Mouse (Mus musculus) midbrain, embryonic 15.5 days (tissue): Measurements from ENCODE around the gene Stx3. TPM values are rescaled to one million over a fixed set of nuclear protein-coding genes. Genes with fewer than 3 reads are reported as not detected.

Experiments used
- ATAC-seq: fragments of 200-750 bp; cut with Nextera tagmentation; replicated peaks from 2 replicates; pipeline ENCODE4 v1.8.0; 2017; ENCODE audit warnings: moderate TSS enrichment
- H3K27ac ChIP-seq: fragments of 300-500 bp; sonication (generic); 2 replicates; pipeline ENCODE4 v1.5.1; 2015; ENCODE audit warnings: mild to moderate bottlenecking, inconsistent platforms
- H3K27me3 ChIP-seq: fragments of 300-500 bp; sonication (generic); replicated peaks from 2 replicates; pipeline ENCODE4 v1.6.1; 2015; ENCODE audit warnings: inconsistent platforms
- H3K36me3 ChIP-seq: fragments of 300-500 bp; sonication (generic); replicated peaks from 2 replicates; pipeline ENCODE4 v1.6.1; 2015; ENCODE audit warnings: inconsistent platforms
- H3K4me1 ChIP-seq: fragments of 300-500 bp; sonication (generic); 2 replicates; pipeline ENCODE4 v1.6.1; 2015; ENCODE audit warnings: inconsistent platforms
- H3K4me2 ChIP-seq: fragments of 300-500 bp; sonication (generic); 2 replicates; pipeline ENCODE4 v1.6.1; 2015; ENCODE audit warnings: inconsistent platforms, mild to moderate bottlenecking, moderate library complexity
- H3K4me3 ChIP-seq: fragments of 300-500 bp; sonication (generic); 2 replicates; pipeline ENCODE4 v1.5.1; 2015; ENCODE audit warnings: mild to moderate bottlenecking, inconsistent platforms
- H3K9ac ChIP-seq: fragments of 300-500 bp; sonication (generic); 2 replicates; pipeline ENCODE4 v1.6.1; 2015; ENCODE audit warnings: mild to moderate bottlenecking, inconsistent platforms
- H3K9me3 ChIP-seq: fragments of 300-500 bp; sonication (generic); 2 replicates; pipeline ENCODE4 v1.6.1; 2016; ENCODE audit warnings: inconsistent platforms
- WGBS: fragments of 180-500 bp; shearing (Covaris S2); methylation state at CpG from one replicate; pipeline ENCODE4 v1.1.7; 2015; ENCODE audit warnings: mixed read lengths; 5-methylcytosine and 5-hydroxymethylcytosine counted together
- polyA plus RNA-seq: library from polyadenylated mRNA; unstranded; fragments of >200 nt; fragmentation: Nextera tagmentation; extraction: Ambion mirVana; gene quantifications from 2 replicates; pipeline ENCODE4 v1.2.1, GENCODE M21; 2015

Stx3 gene
- polyA plus RNA-seq, result 28.9 and 34.2 TPM in 2 replicates

DNA sequence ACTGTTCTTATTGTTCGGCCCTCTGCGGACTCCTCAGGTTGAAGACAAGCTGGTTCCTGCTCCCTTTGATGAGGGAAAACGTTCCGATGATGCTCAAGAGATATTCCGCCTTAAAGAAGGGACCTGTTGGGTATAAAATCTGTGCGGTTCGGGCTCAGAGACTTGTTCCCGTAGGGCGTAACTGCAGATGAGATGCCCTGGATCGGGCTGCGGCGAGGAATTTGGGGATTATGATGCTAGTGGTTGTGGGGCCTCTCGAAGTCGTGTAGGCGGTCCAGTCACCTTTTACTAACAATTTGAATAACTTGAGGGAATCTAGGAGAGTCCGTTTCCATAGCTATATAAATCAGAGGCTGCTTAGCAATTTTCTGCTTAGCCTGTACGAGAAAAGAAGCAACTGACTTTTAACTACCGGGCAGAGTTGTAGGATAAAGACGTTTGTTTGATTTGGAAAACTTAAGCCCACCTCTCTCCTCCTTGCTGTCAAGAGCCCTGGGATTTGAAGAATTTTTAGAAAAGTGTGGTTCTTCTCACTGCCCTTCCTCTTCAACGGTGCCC is at the start of gene Stx3:
Stx3 (minus strand) TSS at position 261 of the 558 bp plus-strand sequence.
- H3K4me3 ChIP-seq, result peak within 1 kb of the TSS; percentile 90
- WGBS, result under 1% methylated on average over 20 of the region's 20 CpGs
- 0 out of 2 replicates have a peak, but pooled peaks cover 3% of the 10 kb centered on the region for H3K27me3 ChIP-seq
- peak within 1 kb of the TSS; percentile 82 for H3K9ac ChIP-seq
- H3K4me2 ChIP-seq, result peak within 1 kb of the TSS; percentile 91
- peaks cover 24% of the 10 kb centered on the region for H3K4me1 ChIP-seq
- peak within 1 kb of the TSS; percentile 72 for H3K27ac ChIP-seq
- no peaks in the 10 kb centered on the region for H3K36me3 ChIP-seq
- ATAC-seq, result peak; percentile 25
- H3K9me3 ChIP-seq, result no peaks in the 10 kb centered on the region

DNA sequence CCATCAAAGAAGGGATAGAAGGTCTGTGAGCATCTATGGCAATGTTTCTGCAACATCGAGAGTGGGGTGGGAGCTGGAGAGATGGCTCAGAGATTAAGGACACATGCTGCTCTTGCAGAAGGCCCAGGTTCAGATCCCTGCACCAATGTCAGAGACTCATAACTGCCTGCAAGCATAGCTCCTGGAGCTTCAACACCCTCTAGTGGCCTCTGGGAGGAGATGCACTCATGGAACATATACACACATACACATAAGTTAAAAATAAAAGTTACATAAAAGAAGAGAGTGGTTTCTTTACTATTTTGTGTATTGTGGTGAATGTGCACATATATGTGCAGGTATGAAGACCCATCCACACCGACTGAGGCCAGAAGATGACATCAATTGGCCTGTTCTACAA is 48.6 kb upstream of the Stx3 start:
- Histone ChIP-seq H3K27ac (no peak overlapping the region), H3K36me3 (no peaks in the 10 kb centered on the region), H3K9me3 (no peaks in the 10 kb centered on the region), H3K4me2 (no peak overlapping the region), H3K4me1 (no peaks in the 10 kb centered on the region), H3K4me3 (no peak overlapping the region), H3K9ac (no peak overlapping the region), H3K27me3 (no peaks in the 10 kb centered on the region)
- no peak for ATAC-seq
- WGBS, result 78% methylated on average over 2 of the region's 2 CpGs

DNA sequence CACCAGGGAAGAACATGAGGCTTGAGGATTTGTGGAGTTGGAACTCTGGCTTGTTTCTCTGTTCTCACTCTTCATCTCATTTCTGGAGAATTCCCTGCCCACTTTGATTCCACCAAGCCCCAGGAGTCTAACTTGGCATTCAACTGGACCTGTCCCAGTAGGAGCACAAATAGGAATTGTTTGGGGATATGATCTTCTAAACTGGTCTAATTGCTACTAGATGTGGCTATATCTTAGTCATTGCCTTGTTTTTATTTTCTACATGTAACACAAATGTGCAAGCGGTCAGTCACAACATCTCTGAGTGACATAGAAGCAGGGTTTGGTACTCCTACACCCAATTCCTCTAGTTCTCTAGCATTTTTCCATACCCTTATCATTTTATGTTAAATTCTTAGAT is 41.8 kb upstream of the Stx3 start, which contains the start of gene Olfr1418:
Olfr1418 (minus strand) TSS at position 101 of the 400 bp plus-strand sequence.
- Histone ChIP-seq H3K4me2 (no peak within 1 kb of the TSS), H3K9me3 (no peaks in the 10 kb centered on the region), H3K36me3 (no peaks in the 10 kb centered on the region), H3K27ac (no peak within 1 kb of the TSS), H3K4me1 (no peaks in the 10 kb centered on the region), H3K9ac (no peak within 1 kb of the TSS), H3K27me3 (no peaks in the 10 kb centered on the region), H3K4me3 (no peak within 1 kb of the TSS)
- 95% methylated on average over 1 of the region's 1 CpGs for WGBS
- ATAC-seq, result no peak

DNA sequence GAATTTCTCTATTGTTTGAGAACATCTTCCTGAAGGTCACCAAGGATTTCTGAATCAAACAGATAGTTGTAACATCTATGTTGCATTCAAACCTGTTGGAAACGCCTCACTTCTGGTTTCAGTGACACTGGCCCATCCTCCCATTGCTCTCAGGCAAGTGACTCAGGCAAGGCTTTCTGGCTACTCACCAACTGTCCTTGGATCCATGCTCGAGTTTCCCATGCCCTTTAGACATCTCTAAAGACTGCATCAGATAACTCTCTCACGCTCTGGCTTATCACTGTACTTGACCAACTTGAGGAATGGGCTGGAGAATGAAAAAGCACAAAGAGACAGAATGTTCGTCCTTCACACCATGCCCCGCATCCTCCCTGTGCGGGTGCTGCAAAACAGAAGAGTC is 37.3 kb upstream of the Stx3 start:
- no peak overlapping the region for H3K4me2 ChIP-seq
- no peaks in the 10 kb centered on the region for H3K36me3 ChIP-seq
- H3K4me1 ChIP-seq, result no peaks in the 10 kb centered on the region
- no peak overlapping the region for H3K27ac ChIP-seq
- no peaks in the 10 kb centered on the region for H3K27me3 ChIP-seq
- no peaks in the 10 kb centered on the region for H3K9me3 ChIP-seq
- no peak overlapping the region for H3K4me3 ChIP-seq
- ATAC-seq, result no peak
- no peak overlapping the region for H3K9ac ChIP-seq
- 81% methylated on average over 6 of the region's 6 CpGs for WGBS

DNA sequence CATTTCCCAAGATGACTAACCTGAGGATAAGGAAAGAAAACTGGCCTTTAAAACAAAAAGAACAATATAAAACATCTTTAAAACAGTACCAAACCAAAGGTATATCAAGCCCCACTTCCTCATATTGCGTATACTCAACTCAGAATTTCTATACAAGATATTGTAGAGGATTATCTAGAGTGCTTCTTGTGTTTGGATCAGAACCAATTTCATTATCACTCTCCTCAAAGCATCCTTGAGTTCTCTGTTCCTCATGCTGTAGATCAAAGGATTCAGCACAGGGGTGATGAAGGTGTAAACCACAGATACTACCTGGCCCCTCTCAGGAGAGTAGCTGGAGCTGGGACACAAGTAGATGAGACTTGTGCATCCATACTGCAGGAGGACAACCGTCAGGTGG is 35.6 kb upstream of the Stx3 start:
- H3K9ac ChIP-seq, result no peak overlapping the region
- 85% methylated on average over 2 of the region's 2 CpGs for WGBS
- no peak for ATAC-seq

DNA sequence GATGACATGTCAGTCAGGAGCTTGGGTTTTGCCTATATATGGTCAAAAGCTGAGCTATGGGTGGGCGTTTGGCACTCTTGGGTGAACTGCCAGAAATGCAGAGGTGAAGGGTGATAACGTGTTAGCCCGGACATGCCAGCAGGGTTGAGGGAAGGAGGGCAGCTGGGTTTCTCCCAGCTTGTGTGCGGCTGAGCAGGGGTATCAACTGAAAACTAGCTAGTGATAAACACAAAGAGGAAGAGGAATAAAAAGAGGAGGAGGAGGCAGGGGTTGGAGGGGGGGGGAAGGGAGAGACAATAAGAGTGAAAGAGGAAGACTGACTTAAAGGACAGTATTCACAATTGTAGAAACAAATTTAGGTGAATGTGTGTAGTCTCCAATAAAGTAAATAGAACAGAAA is 33.4 kb upstream of the Stx3 start:
- no peaks in the 10 kb centered on the region for H3K36me3 ChIP-seq
- H3K9ac ChIP-seq, result no peak overlapping the region
- H3K4me3 ChIP-seq, result no peak overlapping the region
- H3K4me1 ChIP-seq, result no peaks in the 10 kb centered on the region
- H3K9me3 ChIP-seq, result no peaks in the 10 kb centered on the region
- H3K27me3 ChIP-seq, result no peaks in the 10 kb centered on the region
- no peak overlapping the region for H3K27ac ChIP-seq
- ATAC-seq, result no peak
- 68% methylated on average over 4 of the region's 4 CpGs for WGBS
- H3K4me2 ChIP-seq, result no peak overlapping the region

More for the DNA sequence above, 35.6 kb upstream of the Stx3 start:
- Histone ChIP-seq H3K4me3 (no peak overlapping the region), H3K4me2 (no peak overlapping the region), H3K27ac (no peak overlapping the region), H3K9me3 (no peaks in the 10 kb centered on the region), H3K36me3 (no peaks in the 10 kb centered on the region), H3K4me1 (no peaks in the 10 kb centered on the region), H3K27me3 (no peaks in the 10 kb centered on the region)

DNA sequence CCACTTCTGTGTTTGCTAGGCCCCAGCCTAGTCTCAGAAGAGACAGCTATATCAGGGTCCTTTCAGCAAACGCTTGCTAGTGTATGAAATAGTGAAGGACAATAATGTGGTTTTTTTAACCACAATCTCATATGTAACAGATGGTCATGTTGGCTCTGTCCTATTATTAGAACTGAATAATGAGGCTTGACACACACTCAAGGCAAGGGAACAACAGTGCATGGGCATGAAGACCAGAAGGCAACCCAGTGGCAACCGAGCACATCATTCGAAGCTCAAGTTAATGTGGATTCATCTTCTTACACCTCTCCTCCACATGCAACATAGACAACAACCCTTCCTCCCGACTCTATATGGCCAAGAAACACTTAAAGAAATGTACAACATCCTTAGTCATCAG is 27.1 kb upstream of the Stx3 start:
- Histone ChIP-seq H3K4me2 (no peak overlapping the region), H3K36me3 (no peaks in the 10 kb centered on the region), H3K27me3 (no peaks in the 10 kb centered on the region), H3K9me3 (no peaks in the 10 kb centered on the region), H3K27ac (no peak overlapping the region), H3K4me3 (no peak overlapping the region), H3K4me1 (no peaks in the 10 kb centered on the region), H3K9ac (no peak overlapping the region)
- WGBS, result 85% methylated on average over 4 of the region's 4 CpGs
- ATAC-seq, result no peak

DNA sequence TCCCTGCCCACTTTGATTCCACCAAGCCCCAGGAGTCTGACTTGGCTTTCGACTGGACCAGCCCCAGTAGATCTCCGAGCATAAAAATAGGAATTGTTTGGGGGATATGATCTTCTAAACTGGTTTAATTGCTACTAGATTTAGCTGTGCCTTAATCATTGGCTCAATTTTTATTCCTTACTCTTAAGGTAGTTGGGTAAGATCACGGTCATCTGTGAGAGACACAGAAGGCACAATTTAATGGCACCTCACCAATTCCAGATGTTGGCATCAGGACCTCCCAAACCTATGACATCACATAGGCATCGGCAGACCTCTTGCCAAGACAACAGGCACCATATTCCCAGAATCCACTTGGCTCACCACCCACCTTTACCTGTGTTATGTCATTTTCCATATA is 19.9 kb upstream of the Stx3 start, which contains the start of gene Olfr1417:
Olfr1417 (minus strand) TSS at position 101 of the 400 bp plus-strand sequence.
- Histone ChIP-seq H3K9ac (no peak within 1 kb of the TSS), H3K27me3 (no peaks in the 10 kb centered on the region), H3K4me3 (no peak within 1 kb of the TSS), H3K36me3 (no peaks in the 10 kb centered on the region), H3K27ac (no peak within 1 kb of the TSS), H3K9me3 (no peaks in the 10 kb centered on the region), H3K4me2 (no peak within 1 kb of the TSS), H3K4me1 (no peaks in the 10 kb centered on the region)
- no peak for ATAC-seq
- 90% methylated on average over 4 of the region's 4 CpGs for WGBS

DNA sequence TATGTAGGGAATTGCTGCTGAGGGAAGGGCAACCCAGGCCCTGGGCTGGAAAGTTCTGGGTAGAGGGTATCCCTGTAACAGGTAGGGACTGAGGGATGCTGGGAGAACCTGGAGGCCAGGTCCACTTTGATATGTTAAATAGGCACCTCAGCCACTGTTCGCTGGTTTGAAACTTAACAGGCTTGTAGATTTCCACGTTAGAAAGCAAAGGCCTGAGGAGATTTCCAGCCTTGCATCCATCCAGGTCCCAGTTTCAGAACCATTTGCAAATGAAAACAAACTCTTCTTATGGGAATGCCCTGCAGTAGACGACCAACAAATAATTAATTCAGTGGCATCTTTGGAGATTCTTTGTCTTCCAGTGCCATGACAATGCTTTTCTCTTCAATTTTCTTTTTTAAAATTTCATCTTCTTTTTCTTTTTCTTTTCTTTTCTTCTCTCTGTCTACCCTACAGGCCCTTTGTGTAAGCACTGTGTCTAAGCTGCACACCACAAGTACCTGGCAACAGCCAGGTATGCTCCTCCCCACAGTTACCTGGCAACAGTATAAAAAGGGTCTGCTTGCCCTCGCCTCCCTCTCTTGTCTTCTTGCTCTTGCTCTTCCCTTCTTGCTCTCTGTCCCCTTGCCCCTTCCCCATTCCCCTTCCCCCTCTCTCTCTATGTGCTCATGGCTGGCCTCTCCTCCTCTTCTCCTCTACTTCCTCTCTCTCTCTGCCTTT is 4.3 kb upstream of the Stx3 start:
- Histone ChIP-seq H3K27me3 (0 out of 2 replicates have a peak, but pooled peaks cover 3% of the 10 kb centered on the region), H3K4me2 (no peak overlapping the region), H3K4me3 (no peak overlapping the region), H3K9me3 (no peaks in the 10 kb centered on the region), H3K27ac (no peak overlapping the region), H3K4me1 (peaks cover 11% of the 10 kb centered on the region), H3K36me3 (no peaks in the 10 kb centered on the region), H3K9ac (no peak overlapping the region)
- 38% methylated on average over 4 of the region's 4 CpGs for WGBS
- no peak for ATAC-seq

DNA sequence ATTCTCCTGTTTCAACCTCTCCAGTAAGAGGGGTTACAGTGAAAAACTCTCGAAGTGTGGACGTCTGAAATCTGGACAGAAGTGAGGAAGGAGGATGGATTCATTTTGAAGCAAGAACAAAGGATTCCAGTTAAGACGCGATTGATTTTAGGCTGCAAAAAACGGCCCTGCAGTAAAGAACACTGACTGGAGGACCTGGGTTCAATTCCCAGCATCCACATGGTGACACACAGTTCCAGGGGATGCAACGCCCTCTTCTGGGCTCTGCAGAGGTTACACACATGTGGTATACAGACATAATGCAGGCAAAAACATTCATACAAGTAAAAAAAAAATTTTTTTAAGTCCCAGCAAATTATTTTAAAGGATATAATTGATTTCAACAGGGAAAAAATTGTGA is 1.0 kb upstream of the Stx3 start:
- Histone ChIP-seq H3K27me3 (0 out of 2 replicates have a peak, but pooled peaks cover 3% of the 10 kb centered on the region), H3K36me3 (no peaks in the 10 kb centered on the region), H3K9me3 (no peaks in the 10 kb centered on the region), H3K9ac (no peak overlapping the region), H3K27ac (no peak overlapping the region), H3K4me3 (peak overlapping the region; percentile 90), H3K4me2 (peak overlapping the region; percentile 91), H3K4me1 (peaks cover 24% of the 10 kb centered on the region)
- 39% methylated on average over 6 of the region's 6 CpGs for WGBS
- no peak for ATAC-seq

DNA sequence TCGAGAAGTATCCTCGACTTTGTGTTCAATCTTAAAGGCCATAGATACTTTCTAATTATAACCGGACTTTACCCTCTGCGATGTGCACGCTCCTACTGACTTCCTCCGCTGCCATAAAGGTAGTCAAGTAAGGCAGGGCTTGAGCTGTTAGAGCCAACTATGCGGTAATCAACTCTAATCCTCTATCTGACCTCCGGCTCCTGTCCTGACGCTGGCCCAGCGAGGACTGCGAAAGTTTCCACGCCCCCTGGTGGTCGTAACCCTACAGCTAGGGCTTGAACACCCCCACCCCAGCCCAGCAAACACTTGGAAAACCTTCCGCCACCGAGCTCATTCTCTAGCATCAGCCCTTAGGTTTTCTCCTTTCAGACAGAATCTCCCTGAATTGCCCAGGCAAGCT is 597 bp upstream of the Stx3 start:
- WGBS, result under 1% methylated on average over 15 of the region's 15 CpGs
- ATAC-seq, result peak; percentile 70
- H3K36me3 ChIP-seq, result no peaks in the 10 kb centered on the region
- no peaks in the 10 kb centered on the region for H3K9me3 ChIP-seq
- H3K27me3 ChIP-seq, result 0 out of 2 replicates have a peak, but pooled peaks cover 3% of the 10 kb centered on the region
- peaks cover 24% of the 10 kb centered on the region for H3K4me1 ChIP-seq
- H3K4me2 ChIP-seq, result peak overlapping the region; percentile 91
- H3K4me3 ChIP-seq, result peak overlapping the region; percentile 90
- no peak overlapping the region for H3K9ac ChIP-seq
- no peak overlapping the region for H3K27ac ChIP-seq

DNA sequence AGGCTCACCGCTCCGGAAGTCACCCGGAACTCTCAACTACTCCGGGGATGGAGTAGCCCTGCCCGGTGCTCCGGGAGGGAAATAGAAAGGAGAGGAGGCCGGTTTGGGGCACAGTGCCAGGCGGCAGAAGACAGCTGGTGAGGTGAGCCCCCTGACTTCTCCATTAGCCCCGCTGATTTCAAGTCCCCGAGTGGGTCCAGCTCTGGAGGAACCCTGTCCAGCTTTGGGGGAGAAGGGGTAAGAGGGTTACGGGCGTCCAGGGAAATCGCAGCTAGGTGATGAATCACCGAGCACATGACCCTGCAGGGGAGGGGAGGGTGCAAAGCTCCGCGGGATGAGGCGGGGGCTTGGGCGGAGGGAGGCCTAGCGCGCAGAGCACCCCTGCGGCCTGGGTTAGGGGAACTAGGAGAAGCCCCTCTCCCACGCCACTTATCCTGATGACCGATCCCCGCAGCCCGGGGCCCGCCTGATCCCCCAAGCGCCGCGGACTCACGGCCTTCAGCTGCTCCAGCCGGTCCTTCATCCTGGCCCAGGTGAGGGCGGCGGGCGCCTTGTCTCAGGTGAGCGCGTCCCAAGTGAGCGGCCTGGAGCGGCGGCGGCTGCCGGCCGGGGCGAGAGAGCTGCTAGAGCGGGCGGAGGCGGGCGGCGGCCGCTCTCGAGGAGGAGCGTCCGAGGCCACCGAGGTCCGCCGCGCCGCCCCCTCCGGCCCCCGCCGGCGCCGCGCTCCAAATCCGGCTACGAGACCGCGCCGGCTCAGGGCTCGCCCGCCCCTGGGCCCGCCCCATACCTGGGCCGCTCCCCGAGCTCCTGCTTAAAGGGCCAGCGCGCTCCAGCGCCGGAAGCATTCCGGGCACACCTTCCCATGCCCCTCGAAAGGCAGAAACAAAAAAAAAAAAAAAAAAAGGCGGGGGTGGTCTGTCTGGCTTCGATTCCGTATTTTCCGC is 732 bp downstream of the Stx3 start:
- Histone ChIP-seq H3K36me3 (no peaks in the 10 kb centered on the region), H3K4me1 (peaks cover 27% of the 10 kb centered on the region), H3K4me2 (peak overlapping the region; percentile 91), H3K27ac (peak overlapping the region; percentile 72), H3K9ac (peak overlapping the region; percentile 82), H3K27me3 (0 out of 2 replicates have a peak, but pooled peaks cover 3% of the 10 kb centered on the region), H3K4me3 (peak overlapping the region; percentile 90), H3K9me3 (no peaks in the 10 kb centered on the region)
- WGBS, result under 1% methylated on average over 80 of the region's 83 CpGs
- ATAC-seq, result peak; percentile 91
